Mouse (Mus musculus): ENCODE results near the gene Fam227b.

Fam227b gene

GRCm38 (mm10) chr2:126014989-126015710, 136.7 kb downstream of the Fam227b start:
- no peak for DNase-seq (ENCODE audit: extremely low read depth, insufficient read length, low spot score)

GRCm38 (mm10) chr2:126006742-126007141, 145.1 kb downstream of the Fam227b start:
- no peak for DNase-seq (ENCODE audit: extremely low read depth, insufficient read length, low spot score)

GRCm38 (mm10) chr2:126006088-126006487, 145.7 kb downstream of the Fam227b start:
- DNase-seq (ENCODE audit: extremely low read depth, insufficient read length, low spot score) = peak; percentile 16

GRCm38 (mm10) chr2:126002291-126002690, 149.5 kb downstream of the Fam227b start:
- DNase-seq (ENCODE audit: extremely low read depth, insufficient read length, low spot score) = no peak

- DNase-seq (ENCODE audit: extremely low read depth, insufficient read length, low spot score) = peak; percentile 29
Observed at GRCm38 (mm10) chr2:125975808-125976345, 175.9 kb downstream of the Fam227b start.

GRCm38 (mm10) chr2:125975206-125975605, 176.6 kb downstream of the Fam227b start:
- no peak for DNase-seq (ENCODE audit: extremely low read depth, insufficient read length, low spot score)

GRCm38 (mm10) chr2:125973207-125973606, 178.6 kb downstream of the Fam227b start:
- DNase-seq (ENCODE audit: extremely low read depth, insufficient read length, low spot score) = no peak

- no peak for DNase-seq (ENCODE audit: extremely low read depth, insufficient read length, low spot score)
Observed at GRCm38 (mm10) chr2:125968811-125969210, 183.0 kb downstream of the Fam227b start.

- DNase-seq (ENCODE audit: extremely low read depth, insufficient read length, low spot score) = peak; percentile 70
Observed at GRCm38 (mm10) chr2:125948195-125948594, 203.6 kb downstream of the Fam227b start.

- DNase-seq (ENCODE audit: extremely low read depth, insufficient read length, low spot score) = no peak
Observed at GRCm38 (mm10) chr2:125943301-125943700, 208.5 kb downstream of the Fam227b start.

- DNase-seq (ENCODE audit: extremely low read depth, insufficient read length, low spot score) = peak; percentile 66
Observed at GRCm38 (mm10) chr2:125941111-125941785, 210.6 kb downstream of the Fam227b start.

GRCm38 (mm10) chr2:125938993-125939642, 212.7 kb downstream of the Fam227b start:
- DNase-seq (ENCODE audit: extremely low read depth, insufficient read length, low spot score) = peak; percentile 62

GRCm38 (mm10) chr2:125936396-125936795, 215.4 kb downstream of the Fam227b start:
- DNase-seq (ENCODE audit: extremely low read depth, insufficient read length, low spot score) = no peak

- peak; percentile 73 for DNase-seq (ENCODE audit: extremely low read depth, insufficient read length, low spot score)
Observed at GRCm38 (mm10) chr2:125933977-125934376, 217.8 kb downstream of the Fam227b start.

All from 3134 (cell line).